Mouse (Mus musculus) adrenal gland, postnatal 14 days (tissue): ENCODE measurements around the gene 1110051M20Rik. TPM values are rescaled to one million over a fixed set of nuclear protein-coding genes. Genes with fewer than 3 reads are reported as not detected.

Experiments used
- DNase-seq: peaks from one replicate; pipeline ENCODE4 v3.0.0; 2021; ENCODE audit warnings: mixed read lengths
- total RNA-seq: library from RNA; stranded (reverse); gene quantifications from 2 replicates; pipeline ENCODE4 v1.2.3, GENCODE M21; 2021

Gene 1110051M20Rik
- total RNA-seq, 1 experiment from 2014 or later = 14.9 TPM

- DNase-seq = no peak
These were observed 98.9 kb downstream of the 1110051M20Rik start for GRCm38 (mm10) chr2:91345644-91346043.

DNA sequence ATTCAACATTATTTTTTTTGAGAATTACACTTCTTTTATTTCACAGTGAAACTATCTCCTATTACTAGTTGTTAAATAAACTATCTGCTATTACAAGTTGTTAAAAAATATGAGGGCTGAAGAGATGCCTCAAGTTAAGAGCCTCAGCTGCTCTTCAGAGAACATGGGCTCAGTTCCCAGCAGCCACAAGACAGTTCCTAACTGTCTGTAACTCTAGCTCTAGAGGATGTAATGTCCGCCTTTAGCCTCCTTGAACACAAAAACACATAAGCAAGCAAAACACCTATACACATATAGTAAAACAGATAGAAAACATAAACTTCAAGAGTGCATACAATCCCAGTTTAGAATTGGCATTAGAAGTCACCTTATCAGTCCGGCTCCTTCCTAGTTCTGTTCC is 104.9 kb downstream of the 1110051M20Rik start:
- DNase-seq = no peak

GRCm38 (mm10) chr2:91335128-91335527 is 109.4 kb downstream of the 1110051M20Rik start:
- peak; percentile 14 for DNase-seq

GRCm38 (mm10) chr2:91331051-91331843 is 113.3 kb downstream of the 1110051M20Rik start:
- no peak for DNase-seq

DNA sequence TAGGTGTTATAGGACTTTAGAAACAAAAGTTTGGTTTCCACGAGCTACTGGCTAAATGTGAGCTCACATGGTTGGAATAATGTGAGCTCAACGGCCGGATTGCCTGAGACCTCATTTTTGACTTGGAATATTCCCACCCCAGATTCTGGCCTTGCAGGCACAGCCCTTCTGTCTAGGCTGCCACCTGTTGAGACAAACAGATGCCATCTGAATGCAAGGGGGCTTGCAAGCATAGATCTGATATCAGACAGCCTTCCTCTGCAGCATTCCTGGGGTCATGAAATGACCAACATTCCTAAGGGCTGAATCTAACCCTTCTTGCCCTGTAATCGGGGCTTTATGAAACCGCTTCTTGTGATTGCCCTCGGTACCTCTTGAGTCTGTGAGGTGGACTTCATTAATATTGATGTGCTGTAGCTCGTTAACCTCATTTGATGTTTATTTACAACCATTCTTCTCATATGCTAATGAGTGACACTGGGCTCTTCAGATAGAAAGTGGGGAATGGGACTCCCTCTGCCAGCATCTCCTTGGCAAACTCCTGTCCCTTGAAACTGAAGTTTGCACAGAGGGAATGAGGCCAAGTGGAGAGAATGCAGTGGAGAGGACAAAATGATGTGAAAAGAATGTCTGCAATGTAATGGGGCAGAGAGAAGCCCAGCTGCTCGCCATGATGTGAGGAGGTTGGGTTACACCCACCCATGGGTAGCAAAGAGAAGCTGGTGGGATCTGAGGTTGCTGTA is 114.3 kb downstream of the 1110051M20Rik start:
- no peak for DNase-seq

DNA sequence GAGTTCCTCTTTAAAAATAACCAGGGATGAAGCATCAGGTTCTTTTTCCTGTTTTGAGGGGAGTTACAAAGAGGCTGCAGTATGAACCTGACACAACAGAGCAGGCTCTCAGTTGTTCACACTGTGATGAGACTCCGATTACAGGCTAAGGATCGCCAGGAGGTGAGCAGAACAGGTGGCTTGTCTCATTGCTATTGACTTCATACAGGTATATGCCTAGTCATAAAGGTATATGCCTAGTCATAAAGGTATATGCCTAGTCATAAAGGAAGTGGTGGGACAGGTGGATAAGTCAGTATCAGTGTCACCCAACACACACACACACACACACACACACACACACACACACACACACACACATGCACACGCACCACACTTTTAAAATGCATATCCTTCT is 115.8 kb downstream of the 1110051M20Rik start:
- no peak for DNase-seq

DNA sequence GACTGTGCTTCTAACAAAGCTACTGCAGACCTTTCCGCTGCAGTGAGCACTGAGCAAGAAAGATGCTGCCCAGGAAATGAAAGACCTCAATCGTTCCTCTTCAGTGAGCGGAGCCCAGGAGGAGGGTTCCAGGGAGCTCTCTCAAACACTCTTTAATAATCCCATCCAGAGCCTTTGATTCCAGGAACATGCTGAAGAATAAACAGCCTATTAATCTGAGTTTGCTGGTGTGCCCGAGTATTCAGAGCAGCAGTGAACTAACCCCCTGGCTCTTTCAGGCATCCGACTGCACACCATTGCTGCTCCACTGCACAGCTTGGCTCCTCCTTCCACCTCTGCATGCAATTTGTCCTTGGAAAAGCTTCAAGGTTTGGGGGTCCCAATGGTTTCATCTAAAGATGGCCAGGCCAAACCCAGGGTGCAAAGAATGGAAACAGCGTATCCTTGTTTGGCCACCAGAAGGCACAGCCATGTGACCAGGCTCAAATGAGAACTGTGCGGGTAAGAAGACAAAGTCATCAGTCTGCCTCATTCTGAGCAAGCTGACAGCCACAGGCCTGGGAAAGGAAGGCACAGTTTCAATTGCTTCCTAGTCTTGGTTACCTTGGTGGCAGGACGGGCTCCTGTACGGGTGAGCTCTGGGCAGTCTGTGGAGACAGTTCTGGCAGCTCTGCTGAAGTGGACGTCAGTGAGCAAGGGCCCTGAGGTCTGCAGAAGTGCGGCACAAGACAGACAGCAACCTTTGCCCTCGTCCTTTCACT is 116.4 kb downstream of the 1110051M20Rik start:
- DNase-seq = peak; percentile 9

GRCm38 (mm10) chr2:91326746-91327350 is 117.7 kb downstream of the 1110051M20Rik start:
- DNase-seq = no peak

DNA sequence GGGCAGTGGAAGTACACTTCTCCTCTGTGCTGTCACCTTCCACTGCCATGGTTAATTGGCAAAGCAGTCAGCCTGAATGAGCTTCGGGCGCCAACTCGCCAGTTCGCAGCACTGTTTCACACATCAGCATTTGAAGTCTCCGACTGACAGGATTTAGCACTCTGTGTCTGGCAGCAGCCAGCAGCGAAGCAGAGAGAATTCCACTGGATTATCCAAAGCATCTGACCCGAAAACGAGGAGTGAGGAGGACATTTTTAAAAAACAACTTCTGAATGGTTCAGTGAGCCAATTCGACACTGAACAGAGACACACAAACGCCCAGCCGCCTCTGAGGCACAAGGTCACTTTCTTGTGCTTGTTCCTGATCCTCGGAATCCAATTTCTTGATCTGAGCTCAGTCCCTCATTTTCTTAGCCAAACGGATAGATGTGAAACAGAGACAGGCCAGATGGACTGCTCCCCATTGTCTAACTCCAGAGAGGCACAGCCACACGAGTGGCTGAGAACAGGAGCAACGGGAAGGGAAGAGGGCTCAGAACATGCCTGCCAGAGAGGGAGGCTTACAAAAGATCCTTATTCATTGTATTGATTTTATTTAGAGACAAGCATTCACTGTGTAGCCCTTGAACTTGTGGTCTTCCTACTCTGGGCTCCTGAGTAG is 119.6 kb downstream of the 1110051M20Rik start:
- DNase-seq = no peak

GRCm38 (mm10) chr2:91324346-91324745 is 120.2 kb downstream of the 1110051M20Rik start:
- no peak for DNase-seq

- no peak for DNase-seq
These were observed 122.0 kb downstream of the 1110051M20Rik start for GRCm38 (mm10) chr2:91322490-91322889.

GRCm38 (mm10) chr2:91321923-91322322 is 122.6 kb downstream of the 1110051M20Rik start:
- no peak for DNase-seq

GRCm38 (mm10) chr2:91320559-91321529 is 123.7 kb downstream of the 1110051M20Rik start:
- DNase-seq = no peak

GRCm38 (mm10) chr2:91314184-91314583 is 130.3 kb downstream of the 1110051M20Rik start:
- DNase-seq = no peak

- peak; percentile 60 for DNase-seq
These were observed 131.8 kb downstream of the 1110051M20Rik start for GRCm38 (mm10) chr2:91312578-91313311.

- no peak for DNase-seq
These were observed 135.0 kb downstream of the 1110051M20Rik start for GRCm38 (mm10) chr2:91309546-91309945.

DNA sequence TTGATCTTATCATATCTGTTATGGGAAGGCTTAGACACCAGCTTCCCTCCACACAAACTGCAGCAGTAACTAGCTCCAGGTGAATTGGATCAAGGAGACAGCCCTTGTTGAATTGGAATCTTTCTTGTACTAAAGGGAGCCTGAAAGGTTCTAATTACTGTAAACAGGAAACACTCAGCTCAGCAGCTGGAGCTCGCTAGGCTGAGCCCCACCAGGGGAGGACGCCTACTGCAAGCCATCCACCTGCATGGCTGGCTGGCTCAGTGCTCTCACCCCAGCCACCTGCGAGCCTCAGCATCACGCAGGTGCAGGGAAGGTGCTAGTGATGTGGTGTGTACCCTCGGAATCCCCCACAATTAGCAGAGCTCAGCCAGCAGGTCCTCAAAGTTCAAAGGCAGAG is 135.8 kb downstream of the 1110051M20Rik start:
- no peak for DNase-seq

- DNase-seq = no peak
These were observed 137.9 kb downstream of the 1110051M20Rik start for GRCm38 (mm10) chr2:91306589-91306988.

DNA sequence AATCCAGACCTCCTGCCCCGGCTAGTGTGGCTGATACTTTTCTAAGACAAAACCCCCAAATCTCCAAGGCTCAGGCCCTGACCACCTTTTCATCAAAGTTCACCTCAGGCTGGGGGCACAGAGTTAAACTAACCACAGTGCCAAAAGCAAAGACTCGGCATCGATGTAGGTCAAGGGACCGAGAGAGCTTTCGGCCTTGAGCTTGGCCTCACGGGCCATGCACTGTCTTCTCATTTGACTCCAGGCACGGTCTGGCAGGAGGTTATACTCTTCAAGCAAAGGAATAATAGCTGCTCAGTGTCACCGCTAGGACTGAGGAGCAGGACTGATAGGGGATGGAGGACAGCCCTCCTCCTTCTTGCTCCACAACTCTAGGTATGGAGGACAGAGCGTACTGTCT is 138.6 kb downstream of the 1110051M20Rik start:
- peak; percentile 39 for DNase-seq

GRCm38 (mm10) chr2:91302845-91303244 is 141.7 kb downstream of the 1110051M20Rik start:
- no peak for DNase-seq
